Mouse (Mus musculus): ENCODE data around the gene Tomt.
A peak's percentile ranks its signal among the peaks of the same experiment; 100 is the strongest.

- TF ChIP-seq CTCF (IDR thresholded peaks at IDR 0.05; ENCODE audit: extremely low read depth, insufficient read depth, low read length) = no peak
- peak; percentile 89; the same call in 1 of the 2 replicates for TF ChIP-seq POLR2A (IDR thresholded peaks at IDR 0.05; ENCODE audit: extremely low read depth, insufficient read depth, low read length)
These were observed 9.8 kb downstream of the Tomt start for GRCm38 (mm10) chr7:101896104-101897066.
